Mouse (Mus musculus) lung, embryonic 15.5 days (tissue): Measurements from ENCODE around the gene Bysl. TPM values are rescaled to one million over a fixed set of nuclear protein-coding genes. Genes with fewer than 3 reads are reported as not detected.
"Not testable (repeated sequence)": the region's sequence is repeated elsewhere in the genome, so short reads cannot be mapped to it uniquely, and the experiment has no call there.

Source experiments
- ATAC-seq: fragments of 200-750 bp; cut with Nextera tagmentation; 2 replicates; pipeline ENCODE4 v1.8.0; 2017; ENCODE audit warnings: moderate number of reproducible peaks, borderline replicate concordance; ENCODE audit not compliant: low FRiP score, low TSS enrichment; ENCODE audit errors: extremely low read depth
- H3K27ac ChIP-seq: fragments of 300-500 bp; sonication (generic); 2 replicates; pipeline ENCODE4 v1.5.1; 2015; ENCODE audit warnings: moderate library complexity, mild to moderate bottlenecking, inconsistent platforms
- H3K27me3 ChIP-seq: fragments of 300-500 bp; sonication (generic); 2 replicates; pipeline ENCODE4 v1.6.1; 2015; ENCODE audit warnings: inconsistent platforms
- H3K36me3 ChIP-seq: fragments of 300-500 bp; sonication (generic); 2 replicates; pipeline ENCODE4 v1.6.1; 2015; ENCODE audit warnings: inconsistent platforms
- H3K4me1 ChIP-seq: fragments of 300-500 bp; sonication (generic); 2 replicates; pipeline ENCODE4 v1.6.1; 2015; ENCODE audit warnings: inconsistent platforms
- H3K4me2 ChIP-seq: fragments of 300-500 bp; sonication (generic); 2 replicates; pipeline ENCODE4 v1.6.1; 2015; ENCODE audit warnings: inconsistent platforms, mild to moderate bottlenecking, moderate library complexity
- H3K4me3 ChIP-seq: fragments of 300-500 bp; sonication (generic); 2 replicates; pipeline ENCODE4 v1.5.1; 2015; ENCODE audit warnings: mild to moderate bottlenecking, inconsistent platforms
- H3K9ac ChIP-seq: fragments of 300-500 bp; sonication (generic); 2 replicates; pipeline ENCODE4 v1.6.1; 2015; ENCODE audit warnings: inconsistent platforms
- H3K9me3 ChIP-seq: fragments of 300-500 bp; sonication (generic); 2 replicates; pipeline ENCODE4 v1.6.1; 2016; ENCODE audit warnings: inconsistent platforms
- WGBS: fragments of 180-500 bp; shearing (Covaris S2); methylation state at CpG from one replicate; pipeline ENCODE4 v1.1.7; 2015; 5-methylcytosine and 5-hydroxymethylcytosine counted together
- polyA plus RNA-seq: library from polyadenylated mRNA; unstranded; fragments of >200 nt; fragmentation: Nextera tagmentation; extraction: Ambion mirVana; gene quantifications from 2 replicates; pipeline ENCODE4 v1.2.1, GENCODE M21; 2015

The Bysl gene
- 21.9 and 22.9 TPM in 2 replicates for polyA plus RNA-seq

DNA sequence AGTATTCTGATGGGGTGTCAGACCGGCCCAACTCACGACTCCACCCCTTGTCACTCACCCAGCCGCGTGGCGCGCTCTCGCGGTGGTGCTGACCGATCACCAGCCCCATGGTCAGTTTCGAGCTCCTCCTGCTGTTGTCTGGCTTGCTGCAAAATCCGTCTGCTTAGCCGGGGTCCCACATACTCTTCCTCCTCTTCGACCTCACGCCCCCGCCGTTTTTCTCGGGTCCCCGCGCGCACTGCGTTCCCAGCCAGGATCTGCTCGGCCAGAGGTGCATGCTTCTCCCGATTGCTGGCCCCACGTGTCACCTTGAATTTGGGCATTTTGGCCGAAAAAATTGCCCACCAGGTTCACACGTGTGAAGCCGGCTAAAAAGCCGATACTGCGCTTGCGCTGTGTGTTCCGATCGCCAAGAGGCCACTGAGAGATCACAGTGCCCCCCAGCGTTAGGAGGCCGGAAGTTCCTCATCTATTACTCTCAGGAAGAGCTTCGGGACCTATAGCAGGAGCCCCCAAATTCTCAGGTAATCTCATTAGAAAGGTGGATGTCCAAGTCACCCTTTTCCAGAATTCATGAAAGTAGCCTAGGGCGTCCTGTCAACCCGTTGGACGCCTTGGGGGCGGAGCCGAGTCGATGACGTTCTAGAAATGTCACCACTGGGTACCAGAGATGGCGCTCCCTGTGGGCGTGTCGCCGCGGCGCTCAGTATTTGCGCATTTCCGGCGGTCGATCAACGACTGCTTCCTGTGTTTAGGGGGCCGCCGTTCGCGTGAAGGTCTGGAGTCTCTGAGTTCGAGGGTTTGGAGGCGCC is at the start of gene Bysl, which contains the start of the genes Med20 and Gm20517:
TSS of gene Bysl (minus strand) at position 644 of the 812 bp plus-strand sequence.
TSS of gene Med20 (plus strand) at position 734 of the 812 bp plus-strand sequence.
TSS of gene Gm20517 (plus strand) at position 741 of the 812 bp plus-strand sequence.
- H3K4me2 ChIP-seq: peak within 1 kb of the TSS; percentile 88
- H3K4me3 ChIP-seq: peak within 1 kb of the TSS; percentile 90
- peak within 1 kb of the TSS; percentile 77 for H3K9ac ChIP-seq
- no peaks in the 10 kb centered on the region for H3K27me3 ChIP-seq
- peaks cover 23% of the 10 kb centered on the region for H3K36me3 ChIP-seq
- WGBS: under 1% methylated on average over 59 of the region's 59 CpGs
- peak within 1 kb of the TSS; percentile 80 for H3K27ac ChIP-seq
- ATAC-seq: peak; percentile 95
- peaks cover 25% of the 10 kb centered on the region for H3K4me1 ChIP-seq
- no peaks in the 10 kb centered on the region for H3K9me3 ChIP-seq

- H3K9ac ChIP-seq: no peak overlapping the region
- H3K36me3 ChIP-seq: no peaks in the 10 kb centered on the region
- no peak overlapping the region for H3K27ac ChIP-seq
- H3K4me1 ChIP-seq: no peaks in the 10 kb centered on the region
- H3K27me3 ChIP-seq: no peaks in the 10 kb centered on the region
- ATAC-seq: no peak
- no peaks in the 10 kb centered on the region for H3K9me3 ChIP-seq
- no peak overlapping the region for H3K4me3 ChIP-seq
- WGBS: 74% methylated on average over 3 of the region's 3 CpGs
- no peak overlapping the region for H3K4me2 ChIP-seq
Observed at GRCm38 (mm10) chr17:47658741-47659243, 47.5 kb upstream of the Bysl start.

GRCm38 (mm10) chr17:47657901-47658300 is 46.6 kb upstream of the Bysl start:
- H3K4me1 ChIP-seq: no peaks in the 10 kb centered on the region
- H3K4me2 ChIP-seq: no peak overlapping the region
- H3K36me3 ChIP-seq: no peaks in the 10 kb centered on the region
- no peak for ATAC-seq
- H3K27ac ChIP-seq: no peak overlapping the region
- WGBS: 82% methylated on average over 4 of the region's 4 CpGs
- no peaks in the 10 kb centered on the region for H3K9me3 ChIP-seq
- no peak overlapping the region for H3K4me3 ChIP-seq
- no peaks in the 10 kb centered on the region for H3K27me3 ChIP-seq
- no peak overlapping the region for H3K9ac ChIP-seq

DNA sequence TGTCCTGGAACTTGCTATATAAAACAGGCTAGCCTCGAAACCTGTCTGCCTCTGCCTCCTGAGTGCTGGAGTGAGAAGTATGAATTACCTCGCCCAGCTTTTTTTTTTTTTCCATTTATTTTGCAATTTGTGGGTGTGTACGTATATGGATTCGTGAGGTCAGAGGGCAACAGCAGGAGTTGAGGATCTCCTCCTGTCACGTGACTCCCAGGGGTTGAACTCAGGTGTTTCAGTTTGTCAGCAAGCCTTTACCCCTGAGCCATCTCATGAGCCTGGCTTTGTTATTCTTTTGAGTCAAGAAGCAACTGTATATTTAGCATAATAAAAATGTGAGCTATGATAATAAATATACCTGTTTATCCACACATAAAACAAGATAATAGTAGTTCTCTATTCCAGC is 44.4 kb upstream of the Bysl start:
- 71% methylated on average over 5 of the region's 5 CpGs for WGBS
- no peaks in the 10 kb centered on the region for H3K36me3 ChIP-seq
- H3K27me3 ChIP-seq: no peaks in the 10 kb centered on the region
- H3K27ac ChIP-seq: no peak overlapping the region
- H3K4me1 ChIP-seq: no peaks in the 10 kb centered on the region
- H3K4me2 ChIP-seq: no peak overlapping the region
- ATAC-seq: no peak
- H3K4me3 ChIP-seq: no peak overlapping the region
- no peaks in the 10 kb centered on the region for H3K9me3 ChIP-seq
- no peak overlapping the region for H3K9ac ChIP-seq

GRCm38 (mm10) chr17:47654346-47654745 is 43.1 kb upstream of the Bysl start:
- H3K9ac ChIP-seq, H3K27me3 ChIP-seq, H3K9me3 ChIP-seq, H3K4me2 ChIP-seq, H3K4me1 ChIP-seq, H3K4me3 ChIP-seq, H3K27ac ChIP-seq, H3K36me3 ChIP-seq, ATAC-seq: not testable (repeated sequence)
- 91% methylated on average over 8 of the region's 8 CpGs for WGBS

DNA sequence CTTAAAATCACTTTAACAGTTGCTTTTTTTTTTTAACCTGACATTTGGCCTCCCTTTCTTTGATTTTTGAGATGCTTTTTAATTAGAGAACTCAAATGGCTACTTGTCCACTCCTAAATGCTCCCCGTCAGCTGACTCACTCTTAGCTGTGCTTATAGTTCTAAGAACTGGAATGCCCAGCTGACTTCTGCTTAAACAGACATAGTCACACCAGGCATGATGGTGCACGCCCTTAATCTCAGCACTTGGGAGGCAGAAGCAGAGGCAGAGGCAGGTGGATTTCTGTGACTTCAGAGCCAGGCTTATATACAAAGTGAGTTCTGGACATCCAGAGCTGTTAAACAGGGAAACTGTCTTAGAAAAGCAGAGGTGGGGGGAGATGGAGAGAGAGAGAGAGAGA is 40.7 kb upstream of the Bysl start:
- Histone ChIP-seq H3K4me1 (no peaks in the 10 kb centered on the region), H3K4me3 (no peak overlapping the region), H3K27ac (no peak overlapping the region), H3K36me3 (no peaks in the 10 kb centered on the region), H3K9ac (no peak overlapping the region), H3K9me3 (no peaks in the 10 kb centered on the region), H3K4me2 (no peak overlapping the region), H3K27me3 (no peaks in the 10 kb centered on the region)
- no peak for ATAC-seq
- 77% methylated on average over 2 of the region's 2 CpGs for WGBS

- H3K4me1 ChIP-seq: no peaks in the 10 kb centered on the region
Observed at GRCm38 (mm10) chr17:47648966-47649365, 37.7 kb upstream of the Bysl start.

DNA sequence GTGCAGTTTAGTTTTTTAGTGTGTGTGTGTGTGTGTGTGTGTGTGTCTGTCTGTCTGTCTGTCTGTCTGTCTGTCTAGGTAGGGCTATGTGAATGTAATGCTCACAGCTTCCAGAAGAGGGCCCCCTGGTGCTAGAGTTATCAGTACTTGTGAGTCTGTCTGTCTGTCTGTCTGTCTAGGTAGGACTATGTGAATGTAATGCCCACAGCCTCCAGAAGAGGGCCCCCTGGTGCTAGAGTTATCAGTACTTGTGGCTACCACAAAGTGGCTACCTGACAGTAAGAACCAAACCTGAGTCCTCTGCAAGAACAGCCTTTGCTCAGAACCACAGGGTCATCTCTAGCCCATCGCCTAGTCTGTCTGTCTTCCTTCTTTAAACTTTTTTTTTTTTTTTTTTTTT is 35.4 kb upstream of the Bysl start:
- no peak overlapping the region for H3K27ac ChIP-seq
- ATAC-seq: no peak
- H3K27me3 ChIP-seq: no peaks in the 10 kb centered on the region
- H3K9me3 ChIP-seq: no peaks in the 10 kb centered on the region
- H3K9ac ChIP-seq: no peak overlapping the region
- no peak overlapping the region for H3K4me3 ChIP-seq
- no peak overlapping the region for H3K4me2 ChIP-seq
- no peaks in the 10 kb centered on the region for H3K36me3 ChIP-seq
- no peaks in the 10 kb centered on the region for H3K4me1 ChIP-seq
- 63% methylated on average over 1 of the region's 1 CpGs for WGBS

More at GRCm38 (mm10) chr17:47648966-47649365, 37.7 kb upstream of the Bysl start:
- H3K27ac ChIP-seq: no peak overlapping the region
- no peaks in the 10 kb centered on the region for H3K27me3 ChIP-seq
- no peak overlapping the region for H3K4me2 ChIP-seq
- no peak overlapping the region for H3K4me3 ChIP-seq
- H3K36me3 ChIP-seq: no peaks in the 10 kb centered on the region
- WGBS: 59% methylated on average over 4 of the region's 4 CpGs
- ATAC-seq: no peak
- H3K9ac ChIP-seq: no peak overlapping the region
- no peaks in the 10 kb centered on the region for H3K9me3 ChIP-seq

- no peak overlapping the region for H3K27ac ChIP-seq
- no peaks in the 10 kb centered on the region for H3K9me3 ChIP-seq
- no peaks in the 10 kb centered on the region for H3K36me3 ChIP-seq
- H3K27me3 ChIP-seq: no peaks in the 10 kb centered on the region
- H3K4me2 ChIP-seq: no peak overlapping the region
- H3K4me3 ChIP-seq: no peak overlapping the region
- no peak for ATAC-seq
- WGBS: 77% methylated on average over 2 of the region's 2 CpGs
- H3K9ac ChIP-seq: no peak overlapping the region
- H3K4me1 ChIP-seq: no peaks in the 10 kb centered on the region
Observed at GRCm38 (mm10) chr17:47642992-47643391, 31.7 kb upstream of the Bysl start.

DNA sequence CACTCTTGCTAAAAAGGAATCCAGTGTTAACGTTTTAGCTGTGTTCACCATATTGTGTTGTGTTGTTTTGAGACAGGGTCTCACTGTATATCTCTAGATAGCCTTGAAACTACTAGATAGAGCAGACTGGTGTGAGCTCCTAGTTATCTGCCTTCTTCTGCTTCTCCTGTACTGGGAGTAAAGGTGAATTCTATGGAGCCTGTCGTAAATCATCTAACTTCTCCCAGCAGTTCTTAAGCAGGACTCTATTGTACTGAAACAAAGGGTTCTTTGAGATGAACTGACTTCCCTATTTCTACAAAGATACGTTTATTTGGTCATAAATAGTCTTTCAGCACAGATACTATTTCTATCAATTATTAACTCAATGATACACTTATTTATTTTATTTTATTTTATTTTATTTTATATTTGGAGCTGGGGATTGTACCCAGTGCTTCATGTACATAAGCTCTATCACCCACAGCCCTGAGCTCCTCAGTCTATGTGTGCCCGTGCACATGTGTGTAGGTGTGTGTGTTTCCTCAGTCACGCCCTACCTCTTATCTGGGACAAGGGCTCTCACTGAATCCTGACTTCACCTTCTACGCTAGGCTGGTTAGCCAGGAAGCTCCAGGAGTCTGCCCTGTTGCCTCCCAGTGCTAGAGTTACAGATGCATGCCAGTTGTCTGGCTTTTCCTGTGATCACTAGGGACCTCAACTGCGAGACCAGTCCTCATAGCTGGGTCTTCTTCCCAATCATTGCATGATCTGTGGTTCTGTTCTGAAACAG is 22.9 kb upstream of the Bysl start:
- Histone ChIP-seq H3K4me2 (no peak overlapping the region), H3K27me3 (no peaks in the 10 kb centered on the region), H3K9ac (no peak overlapping the region), H3K36me3 (no peaks in the 10 kb centered on the region), H3K9me3 (no peaks in the 10 kb centered on the region), H3K4me1 (peaks cover 21% of the 10 kb centered on the region), H3K4me3 (no peak overlapping the region), H3K27ac (no peak overlapping the region)
- 67% methylated on average over 7 of the region's 7 CpGs for WGBS
- ATAC-seq: no peak

GRCm38 (mm10) chr17:47632181-47632840 is 21.0 kb upstream of the Bysl start:
- Histone ChIP-seq H3K27ac (no peak overlapping the region), H3K4me2 (no peak overlapping the region), H3K27me3 (no peaks in the 10 kb centered on the region), H3K9ac (no peak overlapping the region), H3K4me1 (peaks cover 32% of the 10 kb centered on the region), H3K4me3 (no peak overlapping the region), H3K36me3 (no peaks in the 10 kb centered on the region), H3K9me3 (no peaks in the 10 kb centered on the region)
- WGBS: 57% methylated on average over 4 of the region's 4 CpGs
- no peak for ATAC-seq
